Mouse (Mus musculus) thymus, postnatal 14 days (tissue): ENCODE measurements at regions not wholly inside any gene's neighbourhood (a gene's known extent, or its start where the extent isn't known, plus 50 kb on each side); places are given as distances from the start of the nearest gene placed in this dataset.
"Not testable (repeated sequence)": the region's sequence is repeated elsewhere in the genome, so short reads cannot be mapped to it uniquely, and the experiment has no call there.

Experiments used
- DNase-seq: peaks from one replicate; pipeline ENCODE4 v3.0.0; 2021

- no peak for DNase-seq
These were observed 184.3 kb upstream of the Rpl38 start for GRCm38 (mm10) chr11:114483823-114484667.

GRCm38 (mm10) chr11:114483350-114483749, 185.0 kb upstream of the Rpl38 start:
- not testable (repeated sequence) for DNase-seq

GRCm38 (mm10) chr11:114482070-114482469, 186.3 kb upstream of the Rpl38 start:
- no peak for DNase-seq

- DNase-seq: no peak
These were observed 187.3 kb upstream of the Rpl38 start for GRCm38 (mm10) chr11:114481037-114481436.

- no peak for DNase-seq
These were observed 188.2 kb upstream of the Rpl38 start for GRCm38 (mm10) chr11:114480119-114480540.

GRCm38 (mm10) chr11:114478736-114479135, 189.6 kb upstream of the Rpl38 start:
- no peak for DNase-seq

GRCm38 (mm10) chr11:114477365-114477764, 191.0 kb upstream of the Rpl38 start:
- peak; percentile 49 for DNase-seq

- no peak for DNase-seq
These were observed 195.6 kb upstream of the Rpl38 start for GRCm38 (mm10) chr11:114472501-114473260.

- no peak for DNase-seq
These were observed 199.9 kb upstream of the Rpl38 start for GRCm38 (mm10) chr11:114468394-114468793.

- no peak for DNase-seq
These were observed 200.5 kb upstream of the Rpl38 start for GRCm38 (mm10) chr11:114467803-114468202.

GRCm38 (mm10) chr11:114465486-114465885, 202.8 kb upstream of the Rpl38 start:
- DNase-seq: no peak

GRCm38 (mm10) chr11:114462755-114463374, 205.5 kb upstream of the Rpl38 start:
- peak; percentile 40 for DNase-seq

- DNase-seq: no peak
These were observed 213.4 kb upstream of the Rpl38 start for GRCm38 (mm10) chr11:114454876-114455330.

GRCm38 (mm10) chr11:114448776-114449401, 219.4 kb upstream of the Rpl38 start:
- no peak for DNase-seq

GRCm38 (mm10) chr11:114447461-114447847, 220.9 kb upstream of the Rpl38 start:
- no peak for DNase-seq

- peak; percentile 32 for DNase-seq
These were observed 221.5 kb upstream of the Rpl38 start for GRCm38 (mm10) chr11:114446617-114447460.

GRCm38 (mm10) chr11:114446075-114446616, 222.2 kb upstream of the Rpl38 start:
- DNase-seq: no peak

GRCm38 (mm10) chr11:114444211-114444610, 224.1 kb upstream of the Rpl38 start:
- DNase-seq: no peak

- DNase-seq: no peak
These were observed 224.9 kb upstream of the Rpl38 start for GRCm38 (mm10) chr11:114443444-114443843.

GRCm38 (mm10) chr11:114439314-114439713, 229.0 kb upstream of the Rpl38 start:
- DNase-seq: no peak

- no peak for DNase-seq
These were observed 232.5 kb upstream of the Rpl38 start for GRCm38 (mm10) chr11:114435788-114436187.

- no peak for DNase-seq
These were observed 234.8 kb upstream of the Rpl38 start for GRCm38 (mm10) chr11:114433561-114433960.
